Mouse (Mus musculus) lung, postnatal 14 days (tissue): ENCODE data around the gene Gm20696.

Experiments used
- DNase-seq: peaks from one replicate; pipeline ENCODE4 v3.0.0; 2021

Gm20696 gene

GRCm38 (mm10) chr6:99344966-99345365, 321.6 kb downstream of the Gm20696 start:
- DNase-seq = no peak

GRCm38 (mm10) chr6:99344357-99344756, 322.2 kb downstream of the Gm20696 start:
- DNase-seq = no peak

- DNase-seq = no peak
These were observed 322.8 kb downstream of the Gm20696 start for GRCm38 (mm10) chr6:99343815-99344214.

- DNase-seq = no peak
These were observed 324.2 kb downstream of the Gm20696 start for GRCm38 (mm10) chr6:99342416-99342815.

GRCm38 (mm10) chr6:99340902-99341301, 325.7 kb downstream of the Gm20696 start:
- DNase-seq = no peak

- no peak for DNase-seq
These were observed 326.4 kb downstream of the Gm20696 start for GRCm38 (mm10) chr6:99339986-99340721.

- DNase-seq = no peak
These were observed 327.3 kb downstream of the Gm20696 start for GRCm38 (mm10) chr6:99339343-99339620.

GRCm38 (mm10) chr6:99338593-99339342, 327.8 kb downstream of the Gm20696 start:
- DNase-seq = no peak

- DNase-seq = no peak
These were observed 328.4 kb downstream of the Gm20696 start for GRCm38 (mm10) chr6:99338174-99338573.

- DNase-seq = no peak
These were observed 329.0 kb downstream of the Gm20696 start for GRCm38 (mm10) chr6:99337575-99337974.

GRCm38 (mm10) chr6:99336191-99336590, 330.4 kb downstream of the Gm20696 start:
- DNase-seq = no peak

GRCm38 (mm10) chr6:99335174-99335830, 331.3 kb downstream of the Gm20696 start:
- no peak for DNase-seq

- no peak for DNase-seq
These were observed 332.3 kb downstream of the Gm20696 start for GRCm38 (mm10) chr6:99334255-99334654.

- DNase-seq = no peak
These were observed 333.5 kb downstream of the Gm20696 start for GRCm38 (mm10) chr6:99333127-99333526.

- DNase-seq = no peak
These were observed 336.4 kb downstream of the Gm20696 start for GRCm38 (mm10) chr6:99330169-99330568.

- DNase-seq = no peak
These were observed 338.0 kb downstream of the Gm20696 start for GRCm38 (mm10) chr6:99328634-99329033.

- DNase-seq = no peak
These were observed 338.5 kb downstream of the Gm20696 start for GRCm38 (mm10) chr6:99328146-99328545.

- DNase-seq = peak; percentile 53
These were observed 338.9 kb downstream of the Gm20696 start for GRCm38 (mm10) chr6:99327721-99328120.

GRCm38 (mm10) chr6:99325881-99326280, 340.7 kb downstream of the Gm20696 start:
- no peak for DNase-seq

- DNase-seq = no peak
These were observed 341.1 kb downstream of the Gm20696 start for GRCm38 (mm10) chr6:99325461-99325860.

GRCm38 (mm10) chr6:99322132-99322904, 344.3 kb downstream of the Gm20696 start:
- no peak for DNase-seq

GRCm38 (mm10) chr6:99320444-99320843, 346.2 kb downstream of the Gm20696 start:
- DNase-seq = no peak
